12 mouse cellular contexts compared by ENCODE assay signal in the genomic region with DNA sequence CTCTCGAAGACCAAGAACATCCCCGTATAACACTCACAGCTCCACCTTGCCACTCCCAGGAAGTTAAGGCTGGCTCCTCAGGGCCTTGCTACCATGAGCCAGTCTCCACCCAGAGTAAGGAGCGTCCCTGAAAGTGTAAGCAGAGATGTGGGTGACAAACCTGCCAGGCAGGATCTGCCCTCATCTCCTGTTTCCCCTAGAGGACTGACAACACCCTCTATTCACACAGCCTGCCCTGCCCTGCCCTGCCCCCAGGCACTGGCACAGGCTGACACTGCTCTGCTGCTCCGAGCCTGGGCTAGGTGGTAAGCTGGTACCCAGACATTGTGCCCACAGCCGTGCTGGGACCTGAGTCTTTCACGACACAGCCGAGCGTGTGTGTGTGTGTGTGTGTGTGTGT. TPM values are rescaled to one million over a fixed set of nuclear protein-coding genes. Genes with fewer than 3 reads are reported as not detected.
DNase-seq lines count a peak whose midpoint lies in the region; TF ChIP-seq lines count a peak whose summit lies in the region.
"Had no signal": no experiment of that assay in that cellular context is flagged by ENCODE, and none has a peak within 500 bp of the region (broad histone marks: within the 10 kb centered on the region; RNA-seq: fewer than 3 reads in every experiment).

No protein-coding gene starts in this region.

- no peak overlapping the region for H3K4me3 ChIP-seq in heart, embryonic 10.5 days
- no peak overlapping the region for H3K4me3 ChIP-seq in bone marrow, adult 2 months (replicated peaks; ENCODE audit: control insufficient read depth, low read depth, low read length)

- DNase-seq in heart, postnatal 4 days = peak; percentile 12
- no peak for DNase-seq in heart, embryonic 10.5 days (ENCODE audit: low spot score)
- DNase-seq in B cell, adult 2 months = peak; percentile 30 to 31
- DNase-seq in lung, postnatal 10 days = peak; percentile 39
- no peak for DNase-seq in adrenal gland, adult 18-20 months (ENCODE audit: low spot score in 2 of 2)
- no peak for DNase-seq in embryo, embryonic 10.5 days (ENCODE audit: low spot score)
- no peak for DNase-seq in adrenal gland, adult 8-10 months

- no peaks in the 10 kb centered on the region for H3K27me3 ChIP-seq in heart, embryonic 10.5 days (ENCODE audit: insufficient read depth, poor library complexity, severe bottlenecking)

- TF ChIP-seq CTCF in bone marrow, adult 2 months (IDR thresholded peaks at IDR 0.05; ENCODE audit: control insufficient read depth, insufficient read depth, low read length) = no peak

- H3K36me3 ChIP-seq in heart, embryonic 10.5 days = peaks cover 21% of the 10 kb centered on the region

- no peak overlapping the region for H3K27ac ChIP-seq in heart, embryonic 10.5 days
- H3K27ac ChIP-seq in bone marrow, adult 2 months (ENCODE audit: control insufficient read depth, insufficient read depth, low read depth, low read length, poor library complexity) = peak overlapping the region; percentile 36; the same call in 1 of the 2 replicates
- H3K27ac ChIP-seq: hindbrain, embryonic 14.5 days had no signal

- 59% methylated on average over 8 of the region's 8 CpGs for WGBS in heart, embryonic 10.5 days
- 21% methylated on average over 8 of the region's 8 CpGs for WGBS in bone marrow, adult 2 months

- no peak for TF ChIP-seq POLR2A in bone marrow, adult 2 months (IDR thresholded peaks at IDR 0.05; ENCODE audit: borderline replicate concordance, control insufficient read depth, low read depth, low read length)

- H3K4me1 ChIP-seq in heart, embryonic 10.5 days = peaks cover 26% of the 10 kb centered on the region
- H3K4me1 ChIP-seq in bone marrow, adult 2 months (ENCODE audit: control insufficient read depth, insufficient read depth, low read length) = no peaks in the 10 kb centered on the region; the same call in none of the 2 replicates

- no peaks in the 10 kb centered on the region for H3K9me3 ChIP-seq in heart, embryonic 10.5 days

RNA-seq across cellular contexts. Expression of gene Snx33, which starts 27.0 kb away (rescaled TPM):
- total RNA-seq in heart, postnatal 4 days (2021) = 10 to 100 TPM; 11.7 to 13.9 TPM
- polyA plus RNA-seq in heart, embryonic 10.5 days (2016; fragmentation: Nextera tagmentation; extraction: Ambion mirVana) = 8.0 and 8.1 TPM in 2 replicates
- 2.4 and 3.4 TPM in 2 replicates for polyA plus RNA-seq in bone marrow, adult 2 months (2011; ENCODE audit: insufficient read depth, insufficient read length, low replicate concordance, missing spikeins)
- 10 to 100 TPM; 20.9 to 25.6 TPM for total RNA-seq in adrenal gland, adult 18-20 months (2021)
- total RNA-seq in adrenal gland, adult 8-10 months (2022) = 10 to 100 TPM; 31.4 to 52.0 (median 39.9) TPM

RNA-seq across cellular contexts. Expression of gene Imp3, which starts 36.1 kb away (rescaled TPM):
- total RNA-seq in heart, postnatal 4 days (2021) = 10 to 100 TPM; 53.5 to 54.4 TPM
- polyA plus RNA-seq in heart, embryonic 10.5 days (2016; fragmentation: Nextera tagmentation; extraction: Ambion mirVana) = 54.8 and 65.1 TPM in 2 replicates
- 36.0 and 83.1 TPM in 2 replicates for polyA plus RNA-seq in bone marrow, adult 2 months (2011; ENCODE audit: insufficient read depth, insufficient read length, low replicate concordance, missing spikeins)
- total RNA-seq in adrenal gland, adult 18-20 months (2021) = 10 to 100 TPM; 77.0 to 87.0 TPM
- total RNA-seq in adrenal gland, adult 8-10 months (2022) = 100 to 1,000 TPM; 102 to 128 (median 114) TPM

RNA-seq across cellular contexts. Expression of gene Cspg4, which starts 36.4 kb away (rescaled TPM):
- 10 to 100 TPM; 55.6 to 56.6 TPM for total RNA-seq in heart, postnatal 4 days (2021)
- polyA plus RNA-seq in heart, embryonic 10.5 days (2016; fragmentation: Nextera tagmentation; extraction: Ambion mirVana) = 22.5 and 39.4 TPM in 2 replicates
- polyA plus RNA-seq in bone marrow, adult 2 months (2011; ENCODE audit: insufficient read depth, insufficient read length, low replicate concordance, missing spikeins) = 0.29 and 1.4 TPM in 2 replicates
- 10 to 100 TPM in 1 of 2 experiments, 1 to 10 TPM in 1; 7.3 to 19.1 TPM for total RNA-seq in adrenal gland, adult 18-20 months (2021)
- total RNA-seq in adrenal gland, adult 8-10 months (2022) = 10 to 100 TPM in 1 of 4 experiments, 1 to 10 TPM in 3; 6.4 to 15.0 (median 8.1) TPM
- total RNA-seq: neutrophil, adult 5-6 weeks had no signal

RNA-seq across cellular contexts. Expression of gene Odf3l1, which starts 36.7 kb away (rescaled TPM):
- total RNA-seq in heart, postnatal 4 days (2021) = under 1 TPM in 1 of 2 experiments, not detected in 1; 0.43 TPM
- polyA plus RNA-seq in heart, embryonic 10.5 days (2016; fragmentation: Nextera tagmentation; extraction: Ambion mirVana) = 0.64 and 1.4 TPM in 2 replicates
- polyA plus RNA-seq in bone marrow, adult 2 months (2011; ENCODE audit: insufficient read depth, insufficient read length, low replicate concordance, missing spikeins) = not detected in 2 replicates
- 1 to 10 TPM in 1 of 2 experiments, under 1 TPM in 1; 0.66 to 6.0 TPM for total RNA-seq in adrenal gland, adult 18-20 months (2021)
- 1 to 10 TPM in 1 of 4 experiments, under 1 TPM in 2, not detected in 1; 0.29 to 1.5 (median 0.40) TPM for total RNA-seq in adrenal gland, adult 8-10 months (2022)
- total RNA-seq: layer of hippocampus, adult 18-20 months; neutrophil, adult 5-6 weeks had no signal
- polyA plus RNA-seq: hindbrain, embryonic 14.5 days; liver, embryonic 16.5 days had no signal

RNA-seq across cellular contexts. Expression of gene Snupn, which starts 49.5 kb away (rescaled TPM):
- 1 to 10 TPM; 8.6 to 9.1 TPM for total RNA-seq in heart, postnatal 4 days (2021)
- polyA plus RNA-seq in heart, embryonic 10.5 days (2016; fragmentation: Nextera tagmentation; extraction: Ambion mirVana) = 24.4 and 27.4 TPM in 2 replicates
- 5.2 and 14.9 TPM in 2 replicates for polyA plus RNA-seq in bone marrow, adult 2 months (2011; ENCODE audit: insufficient read depth, insufficient read length, low replicate concordance, missing spikeins)
- total RNA-seq in adrenal gland, adult 18-20 months (2021) = 10 to 100 TPM; 14.4 to 15.2 TPM
- total RNA-seq in adrenal gland, adult 8-10 months (2022) = 10 to 100 TPM; 16.2 to 20.6 (median 17.2) TPM

Comparison
In these comparisons a context has a peak if more than half of its experiments do, and no peak if none do; other contexts are left out.
1. DNase-seq: peak in heart, postnatal 4 days (single experiment), B cell, adult 2 months (2 of 2) and lung, postnatal 10 days (single experiment); none in heart, embryonic 10.5 days (single experiment), adrenal gland, adult 18-20 months (0 of 2), embryo, embryonic 10.5 days (single experiment) and adrenal gland, adult 8-10 months (single experiment).